Mouse (Mus musculus): ENCODE results near the gene Serping1.
A peak's percentile ranks its signal among the peaks of the same experiment; 100 is the strongest.
"Not testable (repeated sequence)": the region's sequence is repeated elsewhere in the genome, so short reads cannot be mapped to it uniquely, and the experiment has no call there.

Serping1 gene

GRCm38 (mm10) chr2:84775241-84775640 lies at the start of gene Serping1:
Gene Serping1 (minus strand): TSS chr2:84775444.
- DNase-seq (ENCODE audit: low read depth, low spot score), result no peak

DNA sequence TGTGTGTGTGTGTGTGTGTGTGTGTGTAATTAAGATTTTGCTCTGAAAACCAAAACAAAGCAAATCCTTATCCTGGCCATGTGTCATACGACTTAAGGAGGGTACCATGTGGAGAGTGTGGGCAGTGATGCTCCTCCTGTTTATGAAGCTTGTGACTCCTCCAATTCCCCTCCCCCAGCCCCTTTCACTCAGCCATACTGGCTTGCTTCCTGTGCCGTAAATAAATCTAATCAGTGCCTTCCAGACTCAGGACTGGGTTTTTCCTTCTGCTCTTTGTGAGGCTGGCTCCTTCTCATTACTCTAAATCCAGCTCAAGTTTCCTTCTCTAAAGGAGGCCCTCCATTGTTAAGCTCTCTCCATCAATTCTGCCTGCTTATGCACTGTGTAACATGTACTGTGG lies 48.0 kb upstream of the Serping1 start:
- no peak for DNase-seq (ENCODE audit: low read depth, low spot score)

- no peak for DNase-seq (ENCODE audit: low read depth, low spot score)
Observed at GRCm38 (mm10) chr2:84822552-84822951, 47.3 kb upstream of the Serping1 start, which contains the start of gene Smtnl1. Gene Smtnl1 (minus strand): TSS chr2:84822652.

- DNase-seq (ENCODE audit: low read depth, low spot score), result no peak
Observed at GRCm38 (mm10) chr2:84819861-84820260, 44.6 kb upstream of the Serping1 start.

DNA sequence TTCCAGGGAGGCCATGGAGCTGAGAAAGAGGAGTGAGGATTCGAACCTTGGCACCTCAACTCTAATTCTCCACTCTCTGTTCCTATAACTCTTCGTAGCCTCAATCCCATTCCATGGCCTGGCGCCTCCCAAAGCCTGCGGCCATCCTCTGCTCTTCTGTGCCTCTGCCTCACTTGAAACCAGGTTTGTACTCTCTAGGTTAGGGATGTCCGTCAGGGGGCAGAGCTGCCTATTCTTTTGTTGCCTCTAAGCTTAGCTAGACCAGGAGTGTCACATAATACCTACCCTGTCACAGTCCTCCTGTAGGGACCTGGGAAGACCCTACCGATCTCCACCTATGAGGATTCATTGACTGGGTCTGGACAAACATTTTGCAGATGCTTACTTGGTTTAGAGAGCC lies 37.4 kb upstream of the Serping1 start:
- DNase-seq (ENCODE audit: low read depth, low spot score), result no peak

- no peak for DNase-seq (ENCODE audit: low read depth, low spot score)
Observed at GRCm38 (mm10) chr2:84811880-84812279, 36.6 kb upstream of the Serping1 start.

- peak; percentile 26 for DNase-seq (ENCODE audit: low read depth, low spot score)
Observed at GRCm38 (mm10) chr2:84810886-84811577, 35.8 kb upstream of the Serping1 start.

DNA sequence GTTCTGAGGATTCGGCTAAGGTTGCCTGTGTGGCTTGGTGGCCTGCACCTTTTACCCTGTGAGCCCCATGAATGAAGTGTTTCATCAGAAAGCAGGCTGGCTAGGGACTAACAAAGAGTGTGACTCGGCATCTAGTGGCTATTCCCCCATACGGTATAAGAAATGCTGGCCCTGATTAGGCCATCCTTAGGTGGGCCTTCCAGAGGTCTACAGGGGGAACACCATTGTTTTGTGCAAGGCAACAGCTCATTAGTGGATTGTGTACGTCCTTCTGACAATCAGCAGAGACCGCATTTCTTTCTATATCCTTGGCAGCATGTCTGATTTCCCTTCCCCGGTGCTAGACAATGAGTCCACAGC lies 35.3 kb upstream of the Serping1 start:
- no peak for DNase-seq (ENCODE audit: low read depth, low spot score)

GRCm38 (mm10) chr2:84809330-84809729 lies 34.1 kb upstream of the Serping1 start:
- peak; percentile 12 for DNase-seq (ENCODE audit: low read depth, low spot score)

DNA sequence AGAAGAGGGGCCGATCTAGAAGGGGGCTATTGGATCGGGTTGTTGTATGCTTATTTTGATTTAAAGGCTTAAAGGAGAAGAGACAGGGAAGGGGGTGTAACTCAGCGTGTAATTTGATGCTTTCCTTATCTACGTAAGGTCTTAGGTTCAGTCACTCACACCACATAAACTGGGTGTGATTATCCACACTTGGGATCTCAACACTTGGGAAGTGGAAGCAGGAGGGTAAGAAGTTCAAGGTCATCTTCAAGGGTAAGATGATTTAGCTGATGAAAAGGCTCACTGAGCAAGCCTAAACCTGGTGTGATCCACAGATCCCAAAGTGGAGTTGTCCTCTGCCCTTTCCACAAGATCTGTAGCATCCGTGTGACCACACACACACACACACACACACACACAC lies 31.3 kb upstream of the Serping1 start:
- DNase-seq (ENCODE audit: low read depth, low spot score), result peak; percentile 54

GRCm38 (mm10) chr2:84803963-84804362 lies 28.7 kb upstream of the Serping1 start:
- DNase-seq (ENCODE audit: low read depth, low spot score), result no peak

DNA sequence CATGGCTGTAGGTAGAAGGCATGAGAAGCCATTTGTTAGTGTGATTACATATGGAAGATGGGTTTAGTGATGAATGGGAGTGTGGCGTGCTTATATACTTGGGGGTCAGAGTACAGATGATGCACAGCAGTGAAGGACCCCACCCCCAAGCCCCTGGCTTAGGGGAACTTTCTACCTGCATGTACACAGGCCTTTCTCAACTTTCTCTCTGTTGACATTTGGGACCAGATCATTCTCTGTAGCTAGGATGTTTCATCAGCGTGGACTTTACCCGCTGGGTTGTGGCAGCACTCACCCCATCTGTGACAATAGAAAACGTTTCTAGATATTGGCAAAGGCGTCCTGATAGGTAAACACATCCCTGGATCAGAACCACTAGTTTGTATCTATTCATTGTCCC lies 26.0 kb upstream of the Serping1 start:
- not testable (repeated sequence) for DNase-seq (ENCODE audit: low read depth, low spot score)

DNA sequence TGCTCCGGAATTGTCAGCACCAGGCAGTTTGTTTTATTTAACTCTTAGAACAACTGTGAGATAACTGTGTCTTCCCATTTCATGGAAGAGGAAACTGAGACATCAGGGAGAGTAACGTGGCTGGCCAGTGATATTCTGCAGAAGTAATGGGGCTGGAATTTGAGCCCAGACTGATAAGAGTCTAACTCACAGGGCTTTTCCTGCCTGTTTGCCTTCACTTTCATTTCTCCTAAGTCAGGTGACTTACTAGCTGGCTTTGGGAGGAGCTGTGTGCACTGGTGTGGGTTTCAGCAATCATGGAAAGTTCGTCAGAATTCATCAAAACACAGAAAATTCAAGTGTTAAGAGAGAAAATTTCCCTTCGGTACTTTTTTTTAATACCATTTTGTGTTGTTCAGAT lies 25.1 kb upstream of the Serping1 start:
- DNase-seq (ENCODE audit: low read depth, low spot score), result no peak

- DNase-seq (ENCODE audit: low read depth, low spot score), result peak; percentile 60
Observed at GRCm38 (mm10) chr2:84799041-84799561, 23.9 kb upstream of the Serping1 start.

- peak; percentile 57 for DNase-seq (ENCODE audit: low read depth, low spot score)
Observed at GRCm38 (mm10) chr2:84798493-84798921, 23.3 kb upstream of the Serping1 start, which contains the start of gene Ube2l6. Gene Ube2l6 (plus strand): TSS chr2:84798828.

- peak; percentile 75 for DNase-seq (ENCODE audit: low read depth, low spot score)
Observed at GRCm38 (mm10) chr2:84797833-84798492, 22.7 kb upstream of the Serping1 start.

GRCm38 (mm10) chr2:84793871-84794270 lies 18.6 kb upstream of the Serping1 start:
- DNase-seq (ENCODE audit: low read depth, low spot score), result no peak

DNA sequence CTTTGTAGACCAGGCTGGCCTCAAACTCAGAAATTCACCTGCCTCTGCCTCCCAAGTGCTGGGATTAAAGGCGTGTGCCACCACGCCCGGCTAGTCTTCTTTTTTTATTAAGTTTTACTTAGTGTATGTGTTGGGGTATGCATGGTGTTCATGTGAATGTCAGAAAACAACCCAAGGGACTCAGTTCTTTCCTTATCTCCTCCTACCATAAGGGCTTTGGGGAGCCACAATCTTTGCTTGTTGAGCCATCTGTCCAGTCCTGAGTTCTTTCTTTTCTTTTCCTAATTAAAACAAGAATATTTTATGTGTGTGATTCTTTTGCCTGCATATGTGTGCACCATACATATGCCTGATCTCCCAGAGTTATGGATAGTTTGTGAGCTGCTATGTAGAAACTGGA lies 17.9 kb upstream of the Serping1 start:
- DNase-seq (ENCODE audit: low read depth, low spot score), result no peak

DNA sequence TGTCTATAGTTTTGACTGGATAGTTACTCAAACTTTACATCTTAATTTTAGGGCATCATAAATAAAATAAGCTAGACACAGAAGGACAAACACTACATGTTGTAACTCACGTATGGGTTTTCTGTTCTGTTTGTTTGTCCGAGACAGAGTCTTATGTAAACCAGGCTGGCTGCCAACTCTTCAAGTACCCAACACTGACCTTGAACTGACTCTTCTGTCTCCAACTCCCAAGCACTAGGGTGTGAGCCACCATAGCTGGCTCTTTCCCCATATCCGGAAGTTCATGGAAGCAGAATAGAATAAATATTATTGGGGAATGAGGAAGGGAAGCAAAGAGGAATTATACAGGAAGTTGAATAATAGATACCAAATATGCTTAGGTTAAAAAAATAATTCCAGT lies 17.3 kb upstream of the Serping1 start:
- DNase-seq (ENCODE audit: low read depth, low spot score), result no peak

GRCm38 (mm10) chr2:84790418-84790817 lies 15.2 kb upstream of the Serping1 start:
- DNase-seq (ENCODE audit: low read depth, low spot score), result no peak

- DNase-seq (ENCODE audit: low read depth, low spot score), result no peak
Observed at GRCm38 (mm10) chr2:84788316-84788715, 13.1 kb upstream of the Serping1 start.

DNA sequence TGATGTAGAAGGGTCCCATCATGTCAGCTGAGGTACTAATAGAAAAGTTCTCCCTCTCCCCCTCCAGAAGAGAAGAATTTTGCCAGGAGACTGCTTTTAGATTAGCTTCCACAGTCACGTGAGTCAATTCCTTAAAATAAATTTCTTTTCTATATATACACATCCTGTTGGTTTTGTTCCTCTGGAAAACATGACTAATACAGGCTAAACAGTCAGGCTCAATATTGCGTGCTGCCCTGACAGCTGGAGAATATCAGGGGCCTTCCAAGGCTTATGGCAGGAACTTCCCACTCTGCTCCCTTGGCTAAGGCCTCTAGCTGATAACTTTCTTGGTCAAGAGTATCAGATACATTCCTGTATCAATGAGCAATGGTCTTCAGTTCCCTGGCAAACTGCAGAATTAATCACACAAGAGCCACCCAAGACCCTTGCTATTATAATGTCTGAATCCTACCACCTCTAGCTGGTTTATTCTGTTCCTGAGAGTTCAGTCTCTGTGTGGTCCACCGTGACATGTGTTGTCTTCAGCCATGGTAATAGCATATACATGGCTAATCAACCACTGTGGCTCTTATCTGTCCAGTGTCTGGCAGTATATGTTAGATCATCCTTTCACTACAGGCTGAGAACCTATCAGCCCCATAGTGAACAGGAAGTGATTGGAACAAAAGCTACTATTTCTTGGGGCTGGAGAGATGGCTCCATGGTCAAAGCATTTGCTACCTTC lies 8.8 kb upstream of the Serping1 start:
- no peak for DNase-seq (ENCODE audit: low read depth, low spot score)

All from ES-CJ7 (cell line).